Mouse (Mus musculus) gonadal fat pad, adult 2 months (tissue): Measurements from ENCODE around the gene Atp10a. TPM values are rescaled to one million over a fixed set of nuclear protein-coding genes. Genes with fewer than 3 reads are reported as not detected.

ENCODE experiments used
- DNase-seq: peaks from one replicate; pipeline ENCODE4 v3.0.0-alpha.2; 2012; ENCODE audit warnings: low read depth
- polyA plus RNA-seq: library from polyadenylated mRNA; depleted of rRNA; stranded (reverse); fragments of >200 nt; gene quantifications from 2 replicates; pipeline ENCODE4 v1.2.3, GENCODE M21; 2012; rRNA removed

Atp10a gene
- polyA plus RNA-seq = 11.1 and 13.1 TPM in 2 replicates

DNA sequence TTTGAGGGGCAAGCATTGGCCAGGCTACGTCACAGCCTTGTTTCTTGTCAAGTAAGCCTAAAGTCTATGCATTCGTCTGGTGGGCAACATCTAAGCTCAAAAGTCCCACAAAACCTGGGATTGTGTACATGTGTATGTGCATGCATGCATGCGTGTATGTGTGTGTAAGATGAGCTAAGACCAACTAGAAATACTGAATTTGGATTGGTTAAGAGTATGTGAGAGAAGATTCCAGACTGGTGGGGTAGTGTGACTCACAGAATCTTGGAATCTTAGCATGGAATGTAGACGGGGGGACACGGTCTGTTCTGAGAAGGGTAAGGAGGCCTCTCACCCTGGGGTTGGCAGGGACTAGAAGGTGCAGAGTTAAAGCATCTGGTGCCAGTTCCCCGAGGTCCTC lies at the start of gene Atp10a:
Atp10a (plus strand) TSS at position 301 of the 400 bp plus-strand sequence.
- DNase-seq = no peak

DNA sequence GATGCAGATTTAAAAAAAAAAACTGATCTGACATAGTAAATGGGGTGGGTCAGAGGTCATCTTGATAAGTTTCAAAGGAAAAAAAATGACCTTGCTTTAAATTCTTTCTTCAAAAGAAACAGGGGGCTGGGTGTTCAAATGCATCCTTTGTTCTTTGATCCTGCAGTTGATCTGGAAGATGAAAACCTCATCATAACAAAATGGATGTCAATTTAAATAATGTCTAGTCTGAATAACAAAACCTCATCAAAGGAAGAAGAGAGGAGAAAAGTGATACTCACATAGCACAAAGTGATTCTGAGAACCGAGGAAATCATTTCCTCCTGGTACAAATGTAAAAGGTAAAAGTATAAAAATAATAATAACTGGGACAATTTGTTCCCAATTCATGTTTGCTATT lies 37.9 kb upstream of the Atp10a start:
- no peak for DNase-seq

DNA sequence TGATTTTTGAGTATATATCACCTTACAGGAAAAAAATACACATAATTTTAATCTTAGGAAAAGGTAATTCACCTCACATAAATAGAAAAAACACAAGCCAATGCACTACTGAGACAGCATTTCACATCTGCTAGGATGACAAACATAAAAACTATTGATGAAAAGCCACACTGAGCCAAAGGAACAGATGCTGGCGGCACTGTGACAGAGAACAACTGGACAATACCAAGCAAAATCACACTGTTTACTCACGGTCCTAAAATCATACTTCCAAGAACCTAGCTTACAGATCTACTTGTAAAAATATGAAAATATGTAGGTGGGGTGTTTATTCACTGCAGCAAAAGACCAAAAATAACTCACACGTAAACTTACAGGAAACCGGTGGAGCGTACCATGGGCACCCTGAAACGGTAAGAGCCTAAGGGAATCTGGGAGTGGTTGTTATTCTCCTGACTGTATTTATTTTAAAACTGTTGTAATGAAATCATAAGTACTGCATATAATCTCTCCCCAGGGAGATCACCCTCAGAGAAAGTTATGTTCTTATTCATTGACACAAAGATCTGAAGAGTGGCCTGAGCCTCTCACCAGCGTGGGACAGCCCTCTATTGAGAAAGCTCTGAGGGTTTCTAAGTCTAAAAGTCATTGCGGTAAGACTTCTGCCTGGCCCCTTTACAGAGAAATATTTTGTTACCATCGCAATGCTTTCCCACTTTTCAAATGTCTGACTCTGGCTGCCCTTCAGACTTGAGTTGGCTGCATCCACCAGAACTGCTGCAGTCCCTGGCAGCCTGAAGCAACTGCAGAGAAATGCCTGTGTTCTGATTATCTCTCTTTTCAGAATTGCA lies 29.4 kb upstream of the Atp10a start:
- no peak for DNase-seq

DNA sequence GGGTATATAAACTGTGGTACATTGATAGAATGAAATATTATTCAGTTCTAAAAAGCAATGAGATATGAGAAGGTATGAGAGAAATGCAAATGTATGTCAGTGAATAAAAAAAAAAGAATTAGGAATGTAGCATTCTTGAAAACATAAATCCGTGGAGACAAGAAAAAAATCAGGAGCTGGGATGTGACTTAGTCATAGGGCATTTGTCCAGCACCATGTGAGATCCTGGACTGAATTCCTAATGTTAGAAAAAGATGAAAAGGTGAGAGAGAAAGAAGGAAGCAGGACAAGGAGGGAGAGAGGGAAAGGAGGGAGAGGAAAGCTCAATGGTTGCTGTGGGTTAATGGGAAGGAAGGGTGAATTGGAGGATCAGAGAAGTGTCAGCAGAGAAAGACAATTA lies 28.6 kb upstream of the Atp10a start:
- DNase-seq = no peak

DNA sequence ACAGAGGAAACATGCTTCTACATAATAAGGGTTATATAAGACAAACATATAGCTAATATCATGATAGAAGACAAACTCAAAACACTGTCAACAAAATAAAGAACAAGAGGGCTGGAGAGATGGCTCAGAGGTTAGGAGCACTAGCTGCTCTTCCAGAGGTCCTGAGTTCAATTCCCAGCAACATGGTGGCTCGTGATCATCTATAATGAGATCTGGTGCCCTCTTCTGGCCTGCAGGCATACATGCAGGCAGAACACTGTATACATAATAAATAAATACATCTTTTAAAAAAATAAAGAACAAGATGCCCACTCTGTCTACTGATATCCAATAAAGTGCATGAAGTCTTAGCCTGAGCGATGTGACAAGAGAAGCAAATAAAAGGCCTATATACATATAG lies 26.7 kb upstream of the Atp10a start:
- DNase-seq = no peak

DNA sequence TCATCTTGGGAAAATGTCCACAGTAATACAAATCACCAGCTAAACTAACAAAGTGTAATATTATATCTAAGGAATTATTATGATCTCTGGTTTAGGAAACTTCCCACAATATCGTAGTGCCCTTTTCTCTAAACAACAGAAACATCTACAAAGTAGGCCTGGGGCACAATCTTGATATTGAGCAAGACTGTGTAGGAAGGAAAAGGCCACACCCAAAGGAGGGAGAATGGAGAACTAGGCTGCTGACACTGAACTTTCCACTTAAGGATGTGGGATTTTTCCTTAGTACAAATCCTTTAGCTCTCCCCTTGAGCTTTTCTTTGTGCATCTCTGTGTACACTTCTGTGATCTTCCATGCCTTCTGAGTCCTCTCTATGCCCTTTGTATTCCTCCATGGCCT lies 22.3 kb upstream of the Atp10a start:
- no peak for DNase-seq

DNA sequence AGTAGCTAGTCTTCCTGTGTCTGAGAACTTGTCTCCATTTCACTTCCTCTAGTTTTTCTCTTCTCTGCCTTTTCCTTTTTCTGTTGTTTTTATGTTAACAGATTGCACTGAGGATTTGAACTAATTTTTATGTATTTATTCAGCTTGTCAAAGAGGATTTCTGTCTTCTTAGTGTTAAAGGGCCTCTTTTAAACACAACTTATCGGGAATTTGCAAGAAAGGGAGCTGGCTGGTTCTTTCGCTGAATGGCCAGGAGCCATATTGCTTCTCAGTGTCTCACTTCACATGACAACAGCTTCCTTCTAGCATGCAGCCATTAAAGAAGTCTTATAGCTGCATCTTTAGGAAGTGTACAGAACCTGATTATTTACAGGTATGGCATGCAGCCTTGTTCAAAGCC lies 16.3 kb upstream of the Atp10a start:
- no peak for DNase-seq

DNA sequence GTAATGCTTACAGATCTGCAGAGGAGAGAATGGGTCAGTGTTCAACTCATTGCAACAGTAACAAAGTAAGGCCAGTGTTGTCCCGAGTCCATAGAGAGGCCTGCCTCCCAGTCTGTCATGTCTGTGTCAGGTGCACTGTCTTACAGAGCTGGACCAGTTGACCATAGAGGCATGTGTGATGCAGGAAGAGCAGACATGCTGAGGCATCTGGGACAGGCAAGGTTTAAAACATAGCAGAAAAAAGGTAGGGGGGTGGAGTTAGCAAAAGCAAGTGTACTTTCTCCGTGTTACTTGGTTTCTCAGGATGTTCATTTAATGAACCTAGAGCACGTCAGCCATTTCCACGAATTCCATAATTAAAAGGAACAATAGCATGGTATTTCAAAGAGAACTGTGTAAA lies 15.5 kb upstream of the Atp10a start:
- DNase-seq = no peak

DNA sequence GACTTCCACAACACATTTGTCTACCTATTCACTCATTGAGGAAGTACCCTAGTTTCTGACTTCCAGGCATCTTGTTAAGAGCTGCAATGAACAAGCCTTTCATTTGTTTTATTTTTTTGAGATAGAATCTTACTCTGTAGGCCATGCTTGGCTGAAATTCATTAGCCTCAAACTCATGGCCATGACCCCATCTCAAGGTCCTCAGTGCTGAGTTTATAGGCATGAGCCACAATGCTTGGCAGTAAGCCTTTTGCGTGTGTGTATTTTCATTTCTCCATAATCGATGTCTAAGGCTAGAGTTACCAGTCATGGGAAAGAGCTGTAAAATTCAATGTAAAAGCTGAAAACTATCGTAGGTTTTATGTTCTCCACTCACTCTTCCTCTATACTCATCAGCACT lies 14.1 kb upstream of the Atp10a start:
- DNase-seq = no peak

DNA sequence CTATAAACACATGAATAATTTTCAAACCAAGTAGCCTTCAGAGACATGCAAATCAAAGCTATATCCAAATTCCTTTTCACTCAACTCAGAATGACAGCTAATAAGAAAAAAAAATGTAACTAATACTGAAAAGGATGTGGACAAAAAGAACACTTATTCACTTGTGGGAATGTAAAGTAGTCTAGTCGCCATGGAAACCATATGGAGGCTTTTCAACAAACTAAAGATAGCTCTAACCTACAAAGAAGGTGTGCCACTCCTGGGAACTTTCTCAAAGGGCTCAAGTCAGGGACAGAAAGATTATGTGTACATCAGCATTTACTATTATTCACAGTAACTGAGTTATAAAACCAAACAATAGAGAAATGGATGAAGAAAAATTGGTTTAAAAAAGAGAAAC lies 8.6 kb upstream of the Atp10a start:
- no peak for DNase-seq

DNA sequence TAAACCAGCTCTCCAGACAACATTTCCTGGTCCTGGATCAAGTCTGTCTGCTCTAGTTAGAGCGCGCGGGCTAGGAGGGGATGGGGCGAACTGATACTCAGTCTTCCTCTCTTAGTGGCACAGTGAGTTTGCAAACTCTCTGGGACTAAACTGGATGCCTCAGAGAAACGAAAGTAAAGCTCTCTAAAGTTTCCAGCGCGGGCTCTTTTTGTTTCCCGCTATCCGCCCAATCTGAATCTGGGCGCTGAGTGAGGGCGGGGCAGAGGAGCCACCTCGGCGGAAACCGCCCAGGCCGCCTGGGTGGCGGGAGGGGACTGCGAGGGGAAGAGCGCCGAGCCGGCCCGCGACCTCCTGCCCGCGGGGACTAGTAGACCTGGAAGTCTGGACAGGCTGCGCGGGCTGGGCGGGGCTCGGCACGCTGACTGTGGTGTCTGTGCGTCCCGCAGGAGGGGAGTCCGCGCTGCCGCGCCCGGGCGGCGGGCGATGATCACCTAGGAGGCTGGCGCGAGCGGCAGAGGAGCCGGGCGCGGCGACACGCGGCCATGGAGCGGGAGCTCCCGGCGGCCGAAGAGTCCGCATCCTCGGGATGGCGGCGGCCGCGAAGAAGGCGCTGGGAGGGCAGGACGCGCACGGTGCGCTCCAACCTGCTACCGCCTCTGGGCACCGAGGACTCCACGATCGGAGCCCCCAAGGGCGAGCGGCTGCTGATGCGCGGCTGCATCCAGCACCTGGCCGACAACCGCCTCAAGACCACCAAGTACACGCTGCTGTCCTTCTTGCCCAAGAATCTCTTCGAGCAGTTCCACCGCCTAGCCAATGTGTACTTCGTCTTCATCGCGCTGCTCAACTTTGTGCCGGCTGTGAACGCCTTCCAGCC lies 2.2 kb downstream of the Atp10a start:
- no peak for DNase-seq

DNA sequence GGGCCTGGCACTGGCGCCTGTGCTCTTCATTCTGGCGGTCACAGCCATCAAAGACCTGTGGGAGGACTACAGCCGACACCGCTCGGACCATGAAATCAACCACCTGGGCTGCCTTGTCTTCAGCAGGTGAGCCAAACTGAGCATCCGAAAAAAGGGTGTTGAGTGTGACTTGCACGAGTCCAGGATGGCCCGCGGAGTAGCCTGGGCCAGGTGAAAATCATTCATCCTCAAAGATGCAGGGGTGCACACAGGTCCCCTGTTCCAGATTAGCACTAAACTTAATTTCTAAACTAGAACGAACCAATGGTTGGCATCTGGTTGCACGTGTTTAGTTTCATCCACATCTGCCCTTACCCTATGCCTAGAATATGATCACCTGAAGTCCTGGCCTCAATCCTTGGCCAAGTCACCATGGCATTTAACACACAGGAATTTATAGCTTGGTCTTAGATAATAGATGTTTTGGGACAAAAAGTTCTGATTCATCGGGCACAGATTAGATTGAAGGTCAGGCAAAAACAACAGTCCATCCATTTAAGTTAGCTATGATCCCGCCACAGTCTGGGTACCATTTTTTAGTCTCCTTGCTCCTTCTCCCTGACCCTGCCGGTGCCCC lies 2.9 kb downstream of the Atp10a start:
- no peak for DNase-seq

DNA sequence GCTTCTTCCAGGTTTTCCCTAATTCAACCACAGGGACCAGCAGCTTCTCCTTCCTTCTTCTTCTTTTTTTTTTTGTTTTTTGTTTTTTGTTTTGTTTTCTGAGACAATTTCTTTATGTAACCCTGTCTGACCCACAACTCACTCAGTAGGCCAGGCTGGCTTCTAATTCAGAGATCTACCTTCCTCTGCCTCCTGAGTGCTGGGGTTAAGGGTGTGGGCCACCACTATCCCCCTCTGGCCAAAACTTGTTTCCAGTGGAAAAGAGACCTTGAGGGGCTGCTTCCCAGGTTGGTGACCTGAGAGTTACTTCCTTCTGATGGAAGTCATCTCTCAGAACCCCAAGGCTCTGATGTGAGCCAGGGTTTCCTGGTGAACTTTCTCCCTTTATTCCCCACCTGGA lies 4.1 kb downstream of the Atp10a start:
- DNase-seq = no peak

DNA sequence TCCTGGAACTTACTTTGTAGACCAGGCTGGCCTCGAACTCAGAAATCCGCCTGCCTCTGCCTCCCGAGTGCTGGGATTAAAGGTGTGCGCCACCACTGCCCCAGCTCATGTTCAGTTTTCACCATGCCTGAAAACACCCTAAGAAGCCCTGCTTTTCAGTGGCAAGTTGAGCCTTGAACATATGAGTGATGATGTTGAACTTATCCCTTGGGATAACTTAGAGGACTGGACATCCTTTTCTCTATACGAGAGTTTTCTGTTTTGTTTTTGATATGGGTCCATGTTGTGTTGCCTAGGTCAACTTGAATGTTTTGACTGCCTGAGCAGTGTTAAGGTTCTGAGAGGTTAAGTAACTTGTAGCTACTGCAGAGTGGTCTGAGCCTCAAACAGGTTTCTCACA lies 4.7 kb downstream of the Atp10a start:
- DNase-seq = no peak

DNA sequence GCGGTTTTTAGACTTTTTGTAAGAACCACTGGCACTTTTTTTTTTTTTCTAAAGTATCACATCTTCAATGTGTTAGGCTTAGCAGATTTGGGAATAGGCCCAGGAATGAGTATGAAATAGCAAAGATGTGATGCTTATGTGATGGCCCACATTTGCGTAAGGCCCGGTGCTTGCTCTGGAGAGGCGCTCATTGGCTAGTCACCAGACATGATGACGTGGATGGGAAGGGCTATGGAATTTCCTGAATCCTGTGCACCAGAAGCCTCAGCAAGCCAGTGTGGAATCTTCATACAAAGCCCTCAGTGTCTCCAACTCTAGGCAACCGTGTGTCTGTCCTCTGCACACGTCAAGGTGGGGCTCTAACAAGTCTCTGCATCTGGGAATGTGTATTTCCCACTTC lies 5.1 kb downstream of the Atp10a start:
- no peak for DNase-seq

DNA sequence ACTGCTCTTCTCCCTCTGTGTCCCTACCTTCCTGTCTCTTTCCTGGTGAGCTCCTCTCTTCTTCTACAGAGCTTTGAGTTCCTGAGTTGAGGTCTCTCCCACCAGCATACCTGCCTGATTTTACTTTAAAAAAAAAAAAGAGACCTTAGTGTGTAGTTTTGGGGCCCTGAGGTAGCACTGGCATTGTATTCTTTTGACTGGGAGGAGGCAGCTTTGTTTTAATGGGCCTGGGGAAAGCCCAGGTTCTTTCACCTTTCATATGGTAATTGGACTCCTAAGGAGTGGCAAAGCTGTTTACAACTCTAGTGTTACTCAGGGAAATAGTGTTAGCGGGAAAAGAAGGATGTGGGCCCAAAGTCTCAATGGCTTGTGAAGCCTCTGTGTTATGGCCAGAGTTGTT lies 12.7 kb downstream of the Atp10a start:
- DNase-seq = no peak

DNA sequence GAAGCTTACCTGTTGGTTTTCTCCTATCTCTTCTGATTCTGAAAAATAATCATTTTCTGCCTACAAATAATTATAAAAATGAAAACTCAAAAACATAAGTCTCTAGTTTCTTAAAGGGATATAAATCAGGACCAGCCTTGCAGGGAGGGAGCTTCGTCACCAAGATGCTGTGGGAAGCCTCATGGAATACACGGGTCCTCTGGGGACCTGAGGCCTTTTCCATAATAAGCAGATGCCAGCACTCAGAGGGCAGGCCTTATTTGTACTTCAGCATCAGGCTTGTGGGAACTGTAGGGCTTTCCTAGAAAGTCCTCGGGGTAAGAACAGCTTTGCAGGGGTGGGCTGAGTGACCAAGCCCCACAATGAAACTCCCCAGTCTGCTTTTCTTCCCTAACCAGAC lies 20.1 kb downstream of the Atp10a start:
- no peak for DNase-seq

DNA sequence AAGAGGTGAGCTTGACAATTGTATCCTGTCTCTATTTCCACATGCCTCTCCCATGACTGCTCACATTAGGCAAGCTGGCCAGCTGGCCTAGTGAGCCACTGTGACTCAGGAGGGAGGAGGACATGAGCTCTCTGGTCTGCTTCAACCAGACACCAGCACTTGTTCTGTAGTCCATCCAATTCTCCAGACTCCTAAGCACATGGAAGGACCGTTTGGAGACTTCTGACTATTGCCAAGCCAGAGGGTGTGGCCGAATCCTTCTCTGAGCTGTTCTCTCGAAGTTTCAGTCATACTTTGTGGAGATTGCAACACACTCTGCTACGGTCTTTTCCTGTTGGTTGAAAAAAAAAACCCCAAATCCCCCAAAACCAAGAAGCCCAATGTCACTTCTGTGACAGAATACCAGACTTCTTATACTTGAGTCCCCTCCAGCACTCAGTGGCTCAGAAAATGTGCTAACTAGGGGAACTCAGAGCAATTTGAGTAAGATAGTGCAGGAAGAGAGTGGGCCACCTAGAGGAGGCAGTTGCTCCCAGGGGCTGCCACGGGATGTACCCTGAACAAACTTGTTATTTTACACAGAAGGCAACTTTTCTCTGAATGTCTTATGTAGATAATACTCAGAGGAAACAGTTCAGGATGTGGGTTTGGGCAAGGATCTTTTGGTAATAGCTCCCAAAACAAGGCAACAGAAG lies 21.3 kb downstream of the Atp10a start:
- no peak for DNase-seq

DNA sequence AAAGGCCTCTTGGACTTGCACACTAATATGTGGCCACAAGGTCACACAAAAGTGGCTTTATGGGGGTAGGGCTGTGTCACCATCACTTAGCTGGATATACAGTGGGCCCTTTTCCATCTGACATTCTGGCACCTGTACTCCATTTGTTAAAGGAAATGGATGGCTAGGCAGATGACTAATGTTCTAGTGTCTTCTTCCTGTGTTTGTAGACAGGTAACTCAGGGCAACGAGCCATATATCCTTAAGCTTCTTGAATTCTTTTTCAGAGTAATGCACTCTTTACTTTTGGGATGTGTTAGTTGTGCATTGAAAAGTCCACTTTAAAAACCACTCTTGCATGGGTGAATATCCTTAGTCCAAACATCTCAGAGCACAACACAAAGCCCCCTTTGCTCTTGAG lies 30.0 kb downstream of the Atp10a start:
- no peak for DNase-seq

DNA sequence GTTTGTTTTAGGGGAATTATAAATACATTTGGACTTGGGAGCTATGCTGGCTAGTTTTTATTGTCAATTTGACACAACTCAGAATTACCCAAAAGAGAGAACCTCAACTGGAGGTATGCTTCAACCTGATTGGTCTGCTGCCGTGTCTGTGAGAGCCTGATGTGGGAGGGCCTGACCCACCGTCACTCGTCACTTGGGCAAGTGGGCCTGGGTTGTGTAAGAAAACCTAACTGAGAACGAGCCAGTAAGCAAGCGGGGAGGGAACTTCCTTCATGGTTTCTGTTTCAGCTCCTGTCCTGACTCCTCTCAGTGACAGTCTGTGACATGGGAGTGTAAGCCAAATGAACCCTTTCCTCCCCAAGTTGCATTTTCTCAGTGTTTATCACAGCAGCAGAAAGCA lies 30.6 kb downstream of the Atp10a start:
- DNase-seq = no peak

DNA sequence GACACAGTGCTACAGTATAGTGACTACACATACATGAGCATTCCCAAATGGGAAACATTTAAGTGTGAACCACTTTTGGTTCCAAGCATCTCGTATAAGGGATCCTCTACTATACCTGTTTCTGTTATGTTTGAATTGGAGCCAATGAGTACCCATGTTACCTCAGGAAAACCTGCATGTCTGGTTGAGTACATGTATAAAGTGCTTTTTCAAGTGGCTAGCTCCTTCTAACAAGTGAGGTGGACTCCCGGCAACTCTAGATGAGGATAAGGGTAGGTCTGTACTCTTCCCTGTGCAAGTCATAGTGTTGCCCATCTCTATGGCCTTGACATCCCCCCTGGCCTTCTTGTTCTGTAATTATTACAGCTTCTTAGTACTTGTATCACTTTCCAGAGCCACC lies 31.0 kb downstream of the Atp10a start:
- no peak for DNase-seq
